Comparison of ENCODE assay signal across 28 mouse cellular contexts in the genomic region with DNA sequence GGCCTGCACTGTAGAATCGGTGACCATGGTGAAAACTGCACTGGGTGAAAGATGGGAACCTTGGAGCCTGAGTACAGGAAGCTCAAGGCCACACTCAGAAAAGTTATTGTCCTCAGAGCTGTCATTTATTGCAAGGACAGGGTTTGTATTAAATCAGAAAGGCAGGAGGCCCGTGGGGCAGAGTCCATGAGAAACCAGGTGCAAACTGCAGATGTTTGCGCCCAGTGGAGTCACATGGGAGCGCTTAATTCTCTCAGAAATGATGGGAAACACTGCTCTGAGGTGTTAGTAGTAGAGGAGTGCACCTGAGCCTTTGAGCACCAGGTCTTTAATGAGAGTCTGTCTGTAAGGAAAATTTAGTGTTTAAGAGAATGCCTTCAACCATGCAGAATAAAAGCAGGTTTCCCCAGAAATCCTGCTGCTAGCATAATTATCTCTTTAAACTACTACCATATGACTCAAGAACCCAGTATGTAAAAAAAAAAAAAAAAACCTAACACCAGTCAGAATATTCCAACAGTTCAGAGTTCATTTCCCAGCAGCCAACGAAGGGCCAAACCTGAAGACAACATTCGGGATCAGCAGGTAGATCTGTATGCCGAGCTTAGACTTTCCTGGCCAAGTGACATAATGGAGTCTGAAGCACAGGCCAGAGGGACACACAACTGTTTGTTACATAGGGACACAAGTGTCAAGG. TPM values are rescaled to one million over a fixed set of nuclear protein-coding genes. Genes with fewer than 3 reads are reported as not detected.
DNase-seq lines count a peak whose midpoint lies in the region; ATAC-seq lines count a peak whose summit lies in the region.
"Had no signal": no experiment of that assay in that cellular context is flagged by ENCODE, and none has a peak within 500 bp of the region (broad histone marks: within the 10 kb centered on the region; RNA-seq: fewer than 3 reads in every experiment).

No protein-coding gene starts in this region.

- 77% methylated on average over 7 of the region's 7 CpGs for WGBS in limb, embryonic 10.5 days
- WGBS in midbrain, embryonic 13.5 days: 81% methylated on average over 7 of the region's 7 CpGs

- no peak overlapping the region for H3K4me3 ChIP-seq in limb, embryonic 10.5 days
- no peak overlapping the region for H3K4me3 ChIP-seq in midbrain, embryonic 13.5 days (replicated peaks)
- H3K4me3 ChIP-seq: embryonic facial prominence, embryonic 12.5 days; gastrocnemius, adult 2 months; hindbrain, embryonic 13.5 days; lung, embryonic 15.5 days; midbrain, embryonic 10.5 days; neural tube, embryonic 12.5 days; stomach, embryonic 15.5 days had no signal

- H3K4me1 ChIP-seq in limb, embryonic 10.5 days: peaks cover 15% of the 10 kb centered on the region
- H3K4me1 ChIP-seq in midbrain, embryonic 13.5 days (replicated peaks): no peaks in the 10 kb centered on the region
- H3K4me1 ChIP-seq: embryonic facial prominence, embryonic 12.5 days; lung, embryonic 15.5 days; midbrain, embryonic 10.5 days; neural tube, embryonic 12.5 days; stomach, embryonic 15.5 days had no signal

- no peak for ATAC-seq in midbrain, embryonic 13.5 days
- ATAC-seq: activated CD4-positive, CD25-positive, alpha-beta regulatory T cell, adult 4 months; forebrain, embryonic 16.5 days had no signal

- no peak overlapping the region for H3K27ac ChIP-seq in limb, embryonic 10.5 days
- no peak overlapping the region for H3K27ac ChIP-seq in midbrain, embryonic 13.5 days
- H3K27ac ChIP-seq: embryonic facial prominence, embryonic 12.5 days; gastrocnemius, adult 2 months; hindbrain, embryonic 13.5 days; liver, embryonic 14.5 days; lung, embryonic 15.5 days; macrophage; midbrain, embryonic 10.5 days; neural tube, embryonic 12.5 days; stomach, embryonic 15.5 days had no signal

- no peak overlapping the region for H3K4me2 ChIP-seq in midbrain, embryonic 13.5 days (replicated peaks)
- H3K4me2 ChIP-seq: embryonic facial prominence, embryonic 12.5 days; heart, embryonic 11.5 days; hindbrain, embryonic 13.5 days; lung, embryonic 15.5 days; neural tube, embryonic 12.5 days; stomach, embryonic 15.5 days had no signal

- H3K36me3 ChIP-seq in limb, embryonic 10.5 days: no peaks in the 10 kb centered on the region
- no peaks in the 10 kb centered on the region for H3K36me3 ChIP-seq in midbrain, embryonic 13.5 days
- H3K36me3 ChIP-seq: embryonic facial prominence, embryonic 12.5 days; G1E; hindbrain, embryonic 13.5 days; lung, embryonic 15.5 days; midbrain, embryonic 10.5 days; neural tube, embryonic 12.5 days; stomach, embryonic 15.5 days had no signal

- no peaks in the 10 kb centered on the region for H3K27me3 ChIP-seq in limb, embryonic 10.5 days (ENCODE audit: low read depth, poor library complexity, severe bottlenecking)
- no peaks in the 10 kb centered on the region for H3K27me3 ChIP-seq in midbrain, embryonic 13.5 days
- H3K27me3 ChIP-seq: embryonic facial prominence, embryonic 12.5 days; hindbrain, embryonic 13.5 days; lung, embryonic 15.5 days; neural tube, embryonic 12.5 days; stomach, embryonic 15.5 days had no signal

- no peaks in the 10 kb centered on the region for H3K9me3 ChIP-seq in limb, embryonic 10.5 days (replicated peaks)
- H3K9me3 ChIP-seq in midbrain, embryonic 13.5 days: no peaks in the 10 kb centered on the region
- H3K9me3 ChIP-seq: embryonic facial prominence, embryonic 12.5 days; G1E; hindbrain, embryonic 13.5 days; lung, embryonic 15.5 days; midbrain, embryonic 10.5 days; neural tube, embryonic 12.5 days; stomach, embryonic 15.5 days had no signal

- no peak overlapping the region for H3K9ac ChIP-seq in midbrain, embryonic 13.5 days (replicated peaks)
- H3K9ac ChIP-seq: embryonic facial prominence, embryonic 12.5 days; hindbrain, embryonic 13.5 days; liver, embryonic 14.5 days; lung, embryonic 15.5 days; neural tube, embryonic 12.5 days; stomach, embryonic 15.5 days had no signal

- DNase-seq in embryo, embryonic 11 days: peak; percentile 11
- no peak for DNase-seq in embryo, embryonic 10 days (ENCODE audit: low spot score)
- peak; percentile 26 for DNase-seq in adrenal gland, adult 2 months
- peak; percentile 7 to 38 for DNase-seq in adrenal gland, postnatal 36 days
- peak; percentile 34 for DNase-seq in limb, embryonic 10.5 days (ENCODE audit: low spot score)
- DNase-seq in ovary, postnatal 10 days (ENCODE audit: low spot score): no peak
- DNase-seq in frontal cortex, adult 2 months (ENCODE audit: extremely low spot score in 1 of 2, low spot score in 1 of 2): no peak
- DNase-seq: cerebellum, adult 11 months; cerebellum, postnatal 25 days; gastrocnemius, adult 2 months; heart, postnatal 10 days; kidney, adult 11 months; kidney, postnatal 14 days; right cerebral cortex, postnatal 25 days; thymus, postnatal 14 days had no signal

RNA-seq across cellular contexts. Expression of a gene that starts 56.6 kb away (rescaled TPM):
- 100 to 1,000 TPM; 137 to 269 TPM for total RNA-seq in adrenal gland, adult 2 months (2021)
- 661 and 728 TPM in 2 replicates for polyA plus RNA-seq in adrenal gland, adult 2 months (2012; rRNA removed)
- 100 to 1,000 TPM; 181 to 247 TPM for total RNA-seq in adrenal gland, postnatal 36 days (2021)
- polyA plus RNA-seq in limb, embryonic 10.5 days (2016; fragmentation: Nextera tagmentation; extraction: Ambion mirVana): 183 and 240 TPM in 2 replicates
- 773 and 781 TPM in 2 replicates for polyA plus RNA-seq in midbrain, embryonic 13.5 days (2015; fragmentation: Nextera tagmentation; extraction: Ambion mirVana)
- polyA plus RNA-seq in frontal cortex, adult 2 months (2012; rRNA removed): 125 and 135 TPM in 2 replicates

Comparison
In these comparisons a context has a peak if more than half of its experiments do, and no peak if none do; other contexts are left out.
1. DNase-seq: peak in embryo, embryonic 11 days (single experiment), adrenal gland, adult 2 months (single experiment), adrenal gland, postnatal 36 days (2 of 2) and limb, embryonic 10.5 days (single experiment); none in embryo, embryonic 10 days (single experiment), ovary, postnatal 10 days (single experiment) and frontal cortex, adult 2 months (0 of 2).